Mouse (Mus musculus) heart, postnatal 25 days (tissue): ENCODE measurements around the gene Kcns1. TPM values are rescaled to one million over a fixed set of nuclear protein-coding genes. Genes with fewer than 3 reads are reported as not detected.

ENCODE experiments used
- DNase-seq: peaks from one replicate; pipeline ENCODE4 v3.0.0; 2022; ENCODE audit warnings: low spot score
- intact Hi-C: fragments of 180-260 bp; cut with DNase I; formaldehyde crosslinking; loops from one replicate; pipeline ENCODE4 v1.15.1; 2025
- total RNA-seq, 2 experiments: library from RNA; stranded (reverse); gene quantifications; 2 replicates each; pipeline ENCODE4 v1.2.3; 2021

Kcns1 gene
- total RNA-seq, 2 experiments from 2014 or later = not detected

- intact Hi-C loops = no loop called here
These were observed 3.9 kb upstream of the Kcns1 start for GRCm38 (mm10) chr2:164174649-164175395.

GRCm38 (mm10) chr2:164173394-164173793, 2.5 kb upstream of the Kcns1 start:
- intact Hi-C loops = no loop called here

More at GRCm38 (mm10) chr2:164174649-164175395, 3.9 kb upstream of the Kcns1 start:
- DNase-seq = no peak

GRCm38 (mm10) chr2:164170326-164170725, 587 bp downstream of the Kcns1 start:
- no peak for DNase-seq
- intact Hi-C loops = no loop called here

More at GRCm38 (mm10) chr2:164173394-164173793, 2.5 kb upstream of the Kcns1 start:
- DNase-seq = no peak

- no peak for DNase-seq
- intact Hi-C loops = no loop called here
These were observed 2.4 kb downstream of the Kcns1 start for GRCm38 (mm10) chr2:164168571-164168946.

GRCm38 (mm10) chr2:164167752-164168570, 3.0 kb downstream of the Kcns1 start:
- DNase-seq = no peak
- intact Hi-C loops = no loop called here

GRCm38 (mm10) chr2:164164941-164165340, 6.0 kb downstream of the Kcns1 start:
- intact Hi-C loops = no loop called here
- no peak for DNase-seq

- intact Hi-C loops = no loop called here
- no peak for DNase-seq
These were observed 9.3 kb downstream of the Kcns1 start for GRCm38 (mm10) chr2:164161515-164162055.

GRCm38 (mm10) chr2:164158838-164159237, 12.1 kb downstream of the Kcns1 start:
- intact Hi-C loops = no loop called here
- no peak for DNase-seq

GRCm38 (mm10) chr2:164156158-164156557, 14.8 kb downstream of the Kcns1 start:
- no peak for DNase-seq
- intact Hi-C loops = no loop called here

- no peak for DNase-seq
- intact Hi-C loops = no loop called here
These were observed 16.9 kb downstream of the Kcns1 start for GRCm38 (mm10) chr2:164154007-164154406.

- intact Hi-C loops = no loop called here
- no peak for DNase-seq
These were observed 18.6 kb downstream of the Kcns1 start for GRCm38 (mm10) chr2:164152341-164152740.

GRCm38 (mm10) chr2:164150086-164150760, 20.7 kb downstream of the Kcns1 start:
- no peak for DNase-seq
- intact Hi-C loops = no loop called here

GRCm38 (mm10) chr2:164146556-164146955, 24.4 kb downstream of the Kcns1 start:
- intact Hi-C loops = no loop called here
- no peak for DNase-seq

- intact Hi-C loops = no loop called here
- no peak for DNase-seq
These were observed 26.4 kb downstream of the Kcns1 start for GRCm38 (mm10) chr2:164144541-164144940.

- intact Hi-C loops = no loop called here
These were observed 26.9 kb downstream of the Kcns1 start for GRCm38 (mm10) chr2:164144025-164144424.

GRCm38 (mm10) chr2:164142021-164142420, 28.9 kb downstream of the Kcns1 start:
- no peak for DNase-seq
- intact Hi-C loops = no loop called here

More at GRCm38 (mm10) chr2:164144025-164144424, 26.9 kb downstream of the Kcns1 start:
- DNase-seq = no peak

GRCm38 (mm10) chr2:164137754-164138153, 33.2 kb downstream of the Kcns1 start:
- intact Hi-C loops = loop anchor here (5.0 kb wide), 1 partner anchor 205 kb away; no protein-coding TSS in a partner anchor
- no peak for DNase-seq

GRCm38 (mm10) chr2:164136393-164136792, 34.5 kb downstream of the Kcns1 start:
- intact Hi-C loops = loop anchor here (5.0 kb wide), 1 partner anchor 206 kb away; no protein-coding TSS in a partner anchor
- DNase-seq = no peak

- DNase-seq = no peak
- intact Hi-C loops = loop anchor here (2.0 to 5.0 kb wide), 2 partner anchors 45 to 207 kb away; no protein-coding TSS in a partner anchor
These were observed 35.5 kb downstream of the Kcns1 start for GRCm38 (mm10) chr2:164135367-164135766.

GRCm38 (mm10) chr2:164134563-164134962, 36.4 kb downstream of the Kcns1 start:
- intact Hi-C loops = loop anchor here (2.0 kb wide), 1 partner anchor 46 kb away; no protein-coding TSS in a partner anchor
- DNase-seq = no peak
